Mouse (Mus musculus) left cerebral cortex, postnatal 25 days (tissue): Measurements from ENCODE around the gene Zfp442. TPM values are rescaled to one million over a fixed set of nuclear protein-coding genes. Genes with fewer than 3 reads are reported as not detected.
"Not testable (repeated sequence)": the region's sequence is repeated elsewhere in the genome, so short reads cannot be mapped to it uniquely, and the experiment has no call there.

ENCODE experiments used
- DNase-seq, 2 experiments: peaks; one replicate each; pipeline ENCODE4 v3.0.0; 2022; ENCODE audit warnings: low spot score in 2 of 2, mixed read lengths in 1 of 2
- intact Hi-C: fragments of 180-260 bp; cut with DNase I; formaldehyde crosslinking; loops from one replicate; pipeline ENCODE4 v1.15.1; 2025
- total RNA-seq, 2 experiments: library from RNA; stranded (reverse); gene quantifications; 2 replicates each; pipeline ENCODE4 v1.2.3; 2021

The Zfp442 gene
- 1 to 10 TPM; 7.3 to 7.9 TPM for total RNA-seq

DNA sequence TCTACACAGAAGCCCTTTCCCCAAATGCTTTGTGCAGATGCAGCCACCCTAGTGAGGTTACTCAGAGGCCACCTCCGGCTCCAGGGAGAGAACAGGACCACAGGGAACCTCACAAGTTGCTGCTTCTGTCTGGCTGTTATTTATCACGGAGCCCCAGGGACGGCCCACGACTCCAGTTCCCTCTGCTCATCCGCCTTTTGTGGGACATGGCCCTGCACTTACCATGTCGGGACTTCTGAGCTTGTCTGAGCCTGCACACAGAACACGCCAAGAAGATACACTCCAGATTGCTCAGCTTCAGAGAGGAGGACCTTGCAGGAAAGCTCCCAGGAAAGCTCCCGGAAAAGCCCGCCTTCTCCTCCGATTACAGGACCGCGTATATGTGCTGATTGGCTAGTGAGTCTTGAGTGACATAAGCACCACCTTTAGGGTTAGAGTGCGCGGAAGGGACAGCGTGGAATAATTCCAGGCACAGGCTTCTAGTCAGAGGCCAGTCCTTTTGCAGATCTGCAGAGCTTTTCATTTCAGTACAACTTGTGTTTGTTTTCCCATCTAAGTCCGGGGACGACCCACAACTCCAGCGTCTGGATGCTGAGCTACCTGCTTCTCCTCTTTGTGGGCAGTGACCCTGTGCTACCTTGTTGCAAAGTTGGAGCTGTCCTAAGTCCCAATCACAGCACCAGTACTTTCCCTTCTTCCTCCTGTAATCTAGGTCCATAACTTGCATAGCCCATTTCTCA is at the start of gene Zfp442:
TSS of gene Zfp442 (minus strand) at position 307 of the 740 bp plus-strand sequence.
- intact Hi-C loops = loop anchor here (5.0 kb wide), 1 partner anchor 234 kb away; the partner anchor contains the start of gene Zfp937
- peak; percentile 70 to 82 for DNase-seq

DNA sequence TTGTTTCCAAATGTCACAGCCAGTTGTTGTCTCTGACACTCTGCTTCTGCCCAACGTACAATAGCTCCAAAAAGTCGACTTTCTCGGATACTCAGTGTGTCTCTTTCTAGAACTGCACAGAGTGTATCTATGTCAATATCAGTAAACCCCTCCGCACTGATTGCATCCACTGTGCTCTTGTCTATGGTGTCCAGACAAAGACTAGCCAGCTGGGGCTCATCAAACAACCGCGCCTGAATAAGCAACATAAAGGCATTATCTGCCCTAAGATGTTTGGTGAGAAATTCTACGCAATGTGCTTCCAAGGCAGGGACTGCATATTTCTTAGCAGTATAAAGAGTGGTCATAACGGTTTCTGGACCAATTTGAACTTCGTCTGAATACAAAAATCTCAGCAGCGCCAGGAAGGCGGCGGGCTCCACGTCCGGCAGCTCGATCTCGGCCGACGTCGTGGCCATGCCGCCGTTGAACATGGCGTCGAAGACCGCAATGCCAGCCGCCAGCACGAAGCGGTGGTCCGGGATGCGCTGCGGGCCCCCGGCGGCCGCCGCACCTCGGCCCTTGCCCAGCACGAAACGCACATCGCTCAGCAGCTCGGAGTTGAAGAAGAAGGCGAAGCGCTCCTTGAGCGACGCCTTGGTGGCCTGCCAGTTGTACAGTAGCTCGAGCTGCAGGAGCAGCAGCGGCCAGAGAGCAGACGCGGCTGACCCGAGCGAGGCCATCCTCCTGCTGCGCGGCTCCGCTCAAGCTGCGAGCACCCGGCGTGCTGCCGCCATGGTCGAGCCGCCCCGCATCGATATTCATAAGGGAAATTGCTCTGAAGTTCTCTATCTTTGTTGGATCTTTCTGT is 49.1 kb upstream of the Zfp442 start:
- DNase-seq, intact Hi-C loops: not testable (repeated sequence)

DNA sequence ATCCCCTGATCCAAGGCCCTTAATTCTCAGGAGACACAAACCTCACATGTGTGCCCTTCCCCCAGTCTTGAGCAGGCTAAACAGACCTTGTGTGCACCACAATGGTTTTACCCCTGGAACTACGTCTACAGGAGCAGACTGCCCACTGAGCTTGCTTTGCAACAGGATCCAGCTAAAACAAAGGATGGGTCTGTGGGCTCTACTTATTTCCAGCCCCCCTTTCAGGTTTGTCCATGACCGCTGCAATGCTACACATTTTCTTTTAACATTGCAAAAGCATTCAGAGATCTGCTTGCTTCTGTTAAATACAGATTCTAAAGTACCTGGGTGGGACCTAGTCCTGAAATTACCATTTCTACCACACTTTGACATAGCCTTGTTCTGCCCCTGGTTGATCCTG is 41.7 kb upstream of the Zfp442 start:
- intact Hi-C loops = no loop called here
- DNase-seq = no peak

DNA sequence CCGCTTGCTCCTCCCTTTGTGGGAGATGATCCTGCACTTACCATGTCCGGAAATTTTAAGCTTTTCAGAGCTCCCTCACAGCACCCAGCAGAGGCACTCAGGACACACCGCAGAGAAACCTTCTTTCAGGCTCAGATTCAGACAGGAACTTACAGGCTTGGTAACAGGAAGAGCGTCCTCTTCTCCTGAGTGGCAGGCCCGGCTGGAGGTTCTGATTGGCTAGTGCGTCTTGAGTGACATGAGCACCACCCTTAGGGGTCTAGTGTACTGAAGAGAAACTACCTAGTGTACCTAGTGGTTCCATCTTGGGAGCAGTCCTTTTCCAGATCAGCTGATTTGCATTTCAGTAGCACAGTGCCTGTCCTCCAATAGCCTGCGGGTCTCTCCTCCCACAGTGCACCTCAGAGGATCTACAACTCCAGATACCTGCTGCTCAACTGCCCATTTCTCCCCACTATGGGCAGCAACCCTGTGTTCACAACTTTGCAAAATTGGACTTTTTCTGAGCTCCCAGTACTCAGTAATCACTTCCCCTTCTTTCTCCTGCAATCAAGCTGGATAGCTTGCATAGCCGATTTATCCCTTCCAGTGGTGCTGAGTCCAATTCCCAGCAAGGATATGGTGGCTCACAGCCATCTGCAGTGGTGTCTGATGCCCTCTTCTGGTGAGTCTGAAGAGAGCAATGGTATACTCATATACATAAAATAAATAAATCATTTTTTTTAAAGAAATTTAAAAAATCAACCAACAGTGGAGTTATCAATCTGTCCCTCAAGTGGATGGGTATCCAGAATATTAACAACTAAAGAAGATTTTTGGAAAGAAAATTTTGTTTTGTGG is 33.9 kb upstream of the Zfp442 start, which contains the start of gene Zfp345:
TSS of gene Zfp345 (minus strand) at position 153 of the 840 bp plus-strand sequence.
- DNase-seq, intact Hi-C loops: not testable (repeated sequence)

- intact Hi-C loops, DNase-seq: not testable (repeated sequence)
These were observed 12.2 kb downstream of the Zfp442 start for GRCm38 (mm10) chr2:150439084-150439483.

GRCm38 (mm10) chr2:150412146-150412545 is 39.1 kb downstream of the Zfp442 start:
- DNase-seq, intact Hi-C loops: not testable (repeated sequence)

DNA sequence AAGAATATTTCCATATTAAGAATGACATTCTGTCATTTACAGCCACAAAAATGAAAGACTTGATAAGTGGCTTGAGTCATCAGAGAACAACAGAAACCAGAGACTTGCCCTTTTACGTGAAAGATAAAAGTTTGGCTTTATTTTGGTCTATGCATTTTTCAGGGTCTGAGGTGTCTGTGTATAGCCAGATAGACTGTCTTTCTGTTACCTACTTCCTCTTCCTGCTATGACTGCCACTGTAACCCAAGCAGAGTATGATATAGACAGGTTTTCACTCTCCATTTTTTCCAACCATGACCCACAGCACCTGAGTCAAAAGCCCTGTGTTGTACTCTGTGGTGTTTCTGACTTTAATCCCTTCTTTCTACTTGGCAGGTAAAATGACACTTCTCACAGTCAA is 61.1 kb downstream of the Zfp442 start:
- no peak for DNase-seq
- intact Hi-C loops = no loop called here

DNA sequence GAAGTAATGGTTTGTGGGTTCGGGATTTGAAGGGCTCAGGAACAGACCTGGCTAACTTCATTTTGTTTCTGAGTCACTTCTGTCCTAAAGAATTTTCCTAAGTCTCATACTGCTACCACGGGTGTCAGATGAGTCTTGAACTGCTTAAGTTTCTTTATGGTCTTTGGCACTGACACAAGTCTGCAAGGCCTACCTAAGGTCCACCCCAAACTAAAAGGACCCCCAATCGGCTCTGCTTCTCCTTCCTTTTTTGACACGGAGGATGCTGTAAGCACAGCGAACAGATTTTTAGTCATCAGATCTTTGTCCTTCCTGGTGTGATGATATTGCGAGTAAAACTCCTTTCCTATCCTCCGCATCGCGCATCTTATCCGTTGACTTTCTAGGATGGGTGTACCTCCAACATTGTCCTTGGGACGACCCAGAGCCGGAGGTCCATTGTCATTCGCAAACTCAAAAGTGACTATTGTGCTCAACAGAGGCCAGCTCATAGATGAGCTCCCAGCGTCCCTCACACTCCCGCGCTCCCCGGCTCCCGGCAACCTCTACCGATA is 65.7 kb downstream of the Zfp442 start:
- intact Hi-C loops = not testable (repeated sequence)

GRCm38 (mm10) chr2:150362878-150363229 is 88.4 kb downstream of the Zfp442 start:
- DNase-seq = no peak
- intact Hi-C loops = loop anchor here (2.0 kb wide), 1 partner anchor 226 kb away; the partner anchor contains the start of gene Zfp120

More for the DNA sequence above, 65.7 kb downstream of the Zfp442 start:
- DNase-seq = not testable (repeated sequence)

DNA sequence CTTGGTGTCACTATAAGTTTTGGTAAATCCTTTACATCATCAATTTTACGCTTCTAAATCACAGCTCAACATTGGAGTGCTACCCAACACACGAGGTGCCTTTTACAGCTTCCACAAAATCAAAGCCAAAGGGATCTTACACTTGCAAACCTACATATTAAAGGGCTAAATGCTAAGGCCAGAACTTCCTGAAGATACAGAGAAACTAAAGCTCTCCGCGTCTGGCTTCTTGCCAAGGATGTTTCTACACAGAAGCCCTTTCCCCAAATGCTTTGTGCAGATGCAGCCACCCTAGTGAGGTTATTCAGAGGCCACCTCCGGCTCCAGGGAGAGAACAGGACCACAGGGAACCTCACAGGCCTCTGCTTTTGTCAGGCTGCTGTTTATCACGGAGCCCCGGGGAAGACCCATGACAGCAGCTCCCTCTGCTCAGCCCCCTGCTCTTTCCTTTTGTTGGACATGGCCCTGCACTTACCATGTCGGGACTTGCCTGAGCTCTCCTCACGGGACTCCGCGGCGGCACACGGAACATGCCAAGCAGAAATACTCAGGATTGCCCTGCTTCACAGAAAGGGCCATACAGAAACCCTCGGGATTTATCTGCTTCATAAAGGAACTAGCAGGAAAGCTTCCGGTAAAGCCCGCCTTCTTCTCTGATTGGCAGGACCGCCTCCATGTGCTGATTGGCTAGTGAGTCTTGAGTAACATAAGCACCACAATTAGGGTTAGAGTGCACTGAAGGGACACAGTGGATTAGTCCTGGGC is 89.0 kb downstream of the Zfp442 start, which contains the start of gene 3300002I08Rik:
TSS of gene 3300002I08Rik (minus strand) at position 653 of the 765 bp plus-strand sequence.
- peak; percentile 87 to 95 for DNase-seq
- intact Hi-C loops = loop anchor here (2.0 kb wide), 1 partner anchor 225 kb away; the partner anchor contains the start of gene Zfp120

Other genes starting within 250 kb of the Zfp442 start
- gene Zfp937, start 233.4 kb downstream of the Zfp442 start, total RNA-seq = 10 to 100 TPM in 1 of 2 experiments, 1 to 10 TPM in 1; 9.2 to 10.4 TPM
- 1 to 10 TPM; 7.7 to 8.2 TPM for gene Gm21994, start 195.9 kb downstream of the Zfp442 start, total RNA-seq
- under 1 TPM; 0.23 to 0.32 TPM for gene Gm14124, start 194.0 kb downstream of the Zfp442 start, total RNA-seq
- gene Gm10130, start 127.8 kb downstream of the Zfp442 start, total RNA-seq = 1 to 10 TPM in 1 of 2 experiments, not detected in 1; 2.7 TPM
- 1 to 10 TPM; 6.6 to 8.9 TPM for gene 3300002I08Rik, start 88.7 kb downstream of the Zfp442 start, total RNA-seq
- under 1 TPM; 0.16 to 0.30 TPM for gene Zfp345, start 33.6 kb upstream of the Zfp442 start, total RNA-seq
- gene Cst7, start 118.9 kb upstream of the Zfp442 start, total RNA-seq = not detected
- 10 to 100 TPM; 54.3 to 57.0 TPM for gene Apmap, start 157.1 kb upstream of the Zfp442 start, total RNA-seq
- gene Acss1, start 217.0 kb upstream of the Zfp442 start, total RNA-seq = 10 to 100 TPM; 16.5 to 20.4 TPM
- gene Vsx1, start 237.9 kb upstream of the Zfp442 start, total RNA-seq = not detected